Mouse (Mus musculus) forebrain, postnatal 0 days (tissue): ENCODE results near the gene Jhy. TPM values are rescaled to one million over a fixed set of nuclear protein-coding genes. Genes with fewer than 3 reads are reported as not detected.

Experiments
- ATAC-seq: fragments of 200-750 bp; cut with Nextera tagmentation; 2 replicates; pipeline ENCODE4 v1.8.0; 2017; ENCODE audit warnings: mild to moderate bottlenecking, moderate library complexity
- DNase-seq: peaks from one replicate; pipeline ENCODE4 v3.0.0-alpha.2; 2015
- H3K27ac ChIP-seq: fragments of 300-500 bp; sonication (generic); 2 replicates; pipeline ENCODE4 v1.5.1; 2014; ENCODE audit warnings: low read depth, mild to moderate bottlenecking, antibody characterized with exemption, low read length, moderate library complexity, mixed read lengths
- H3K27me3 ChIP-seq: fragments of 300-500 bp; sonication (generic); 2 replicates; pipeline ENCODE4 v1.6.1; 2014; ENCODE audit warnings: mild to moderate bottlenecking, low read length, mixed read lengths; ENCODE audit not compliant: insufficient read depth
- H3K36me3 ChIP-seq: fragments of 300-500 bp; sonication (generic); 2 replicates; pipeline ENCODE4 v1.6.1; 2014; ENCODE audit warnings: mild to moderate bottlenecking, moderate library complexity; ENCODE audit not compliant: insufficient read depth
- H3K4me1 ChIP-seq: fragments of 300-500 bp; sonication (generic); 2 replicates; pipeline ENCODE4 v1.6.1; 2014; ENCODE audit warnings: antibody characterized with exemption; ENCODE audit not compliant: insufficient read depth
- H3K4me2 ChIP-seq: fragments of 300-500 bp; sonication (generic); 2 replicates; pipeline ENCODE4 v1.6.1; 2014; ENCODE audit warnings: low read depth, mild to moderate bottlenecking, moderate library complexity
- H3K4me3 ChIP-seq: fragments of 300-500 bp; sonication (generic); 2 replicates; pipeline ENCODE4 v1.5.1; 2014; ENCODE audit warnings: low read depth, low read length, mixed read lengths
- H3K9ac ChIP-seq: fragments of 300-500 bp; sonication (generic); 2 replicates; pipeline ENCODE4 v1.6.1; 2014; ENCODE audit warnings: mild to moderate bottlenecking
- H3K9me3 ChIP-seq: fragments of 300-500 bp; sonication (generic); 2 replicates; pipeline ENCODE4 v1.6.1; 2016; ENCODE audit warnings: low read length
- CTCF ChIP-seq: sonication (generic); IDR thresholded peaks from 2 replicates; pipeline ENCODE4 v1.5.1; 2016; ENCODE audit warnings: antibody characterized with exemption, control low read depth, low read depth
- WGBS: fragments of 180-500 bp; shearing (Covaris S2); extraction: QIAGEN DNeasy Blood & Tissue Kit; methylation state at CpG from one replicate; pipeline ENCODE4 v1.1.7; 2014; 5-methylcytosine and 5-hydroxymethylcytosine counted together
- polyA plus RNA-seq: library from polyadenylated mRNA; unstranded; fragments of >200 nt; fragmentation: Nextera tagmentation; extraction: Ambion mirVana; gene quantifications from 2 replicates; pipeline ENCODE4 v1.2.1, GENCODE M21; 2015
- total RNA-seq: library from RNA; depleted of rRNA; stranded (reverse); fragments of >200 nt; gene quantifications from 2 replicates; pipeline ENCODE4 v1.2.3, GENCODE M21; 2014

The Jhy gene
- total and polyA plus RNA-seq, 2 experiments from 2014 or later = 1.0 to 1.1 TPM

DNA sequence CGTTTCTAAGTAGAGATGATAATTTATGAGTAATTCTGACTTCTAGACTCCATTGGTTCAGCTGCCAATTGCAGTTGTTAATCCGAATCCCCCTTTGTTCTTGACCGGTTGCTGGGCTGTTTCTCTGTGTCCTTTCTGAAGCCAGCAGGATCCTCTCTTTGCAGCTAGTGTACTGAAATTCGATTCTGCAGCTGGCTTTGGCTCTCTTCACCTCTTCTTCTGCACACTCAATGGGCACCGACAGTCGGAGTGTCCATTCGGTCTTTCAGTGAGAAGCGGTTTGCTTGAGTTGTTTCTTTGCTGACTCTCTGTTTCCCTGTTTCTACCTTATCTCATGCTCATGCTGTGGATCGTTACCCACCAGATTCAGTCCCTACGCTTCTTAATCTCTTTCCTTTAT lies 78.2 kb downstream of the Jhy start:
- no peak for ATAC-seq
- 20% methylated on average over 10 of the region's 10 CpGs for WGBS
- no peak overlapping the region for H3K9ac ChIP-seq
- H3K4me3 ChIP-seq = no peak overlapping the region
- no peak overlapping the region for H3K4me2 ChIP-seq
- DNase-seq = no peak
- TF ChIP-seq CTCF = no peak
- no peak overlapping the region for H3K27ac ChIP-seq
- H3K9me3 ChIP-seq = no peaks in the 10 kb centered on the region
- no peaks in the 10 kb centered on the region for H3K36me3 ChIP-seq
- H3K27me3 ChIP-seq = peaks cover 92% of the 10 kb centered on the region
- H3K4me1 ChIP-seq = no peaks in the 10 kb centered on the region

DNA sequence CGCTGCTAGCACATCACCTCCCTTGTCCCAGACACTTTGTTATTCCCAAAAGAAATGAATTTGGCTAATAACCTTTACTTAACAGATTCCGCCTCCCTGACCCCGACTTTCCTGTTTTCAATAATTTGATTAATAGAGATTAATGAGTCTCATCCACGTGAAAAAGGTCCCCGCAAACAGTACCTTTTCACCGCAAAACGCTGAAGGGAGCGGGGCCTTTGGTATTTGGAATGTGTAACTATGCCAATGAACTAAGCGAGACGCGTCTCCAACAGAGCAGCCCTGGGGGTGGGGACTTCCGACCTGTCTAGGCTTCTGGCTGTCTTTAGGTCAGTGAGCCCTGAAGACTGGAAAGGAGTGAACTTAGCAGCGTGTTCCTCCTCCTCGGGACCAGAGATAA lies 84.9 kb downstream of the Jhy start:
- H3K9ac ChIP-seq = no peak overlapping the region
- 1% methylated on average over 14 of the region's 14 CpGs for WGBS
- H3K36me3 ChIP-seq = no peaks in the 10 kb centered on the region
- H3K4me1 ChIP-seq = no peaks in the 10 kb centered on the region
- DNase-seq (peak; percentile 38), ATAC-seq (no peak)
- H3K4me3 ChIP-seq = no peak overlapping the region
- no peak overlapping the region for H3K4me2 ChIP-seq
- peaks cover 64% of the 10 kb centered on the region for H3K27me3 ChIP-seq
- H3K9me3 ChIP-seq = no peaks in the 10 kb centered on the region
- no peak overlapping the region for H3K27ac ChIP-seq
- no peak for TF ChIP-seq CTCF

DNA sequence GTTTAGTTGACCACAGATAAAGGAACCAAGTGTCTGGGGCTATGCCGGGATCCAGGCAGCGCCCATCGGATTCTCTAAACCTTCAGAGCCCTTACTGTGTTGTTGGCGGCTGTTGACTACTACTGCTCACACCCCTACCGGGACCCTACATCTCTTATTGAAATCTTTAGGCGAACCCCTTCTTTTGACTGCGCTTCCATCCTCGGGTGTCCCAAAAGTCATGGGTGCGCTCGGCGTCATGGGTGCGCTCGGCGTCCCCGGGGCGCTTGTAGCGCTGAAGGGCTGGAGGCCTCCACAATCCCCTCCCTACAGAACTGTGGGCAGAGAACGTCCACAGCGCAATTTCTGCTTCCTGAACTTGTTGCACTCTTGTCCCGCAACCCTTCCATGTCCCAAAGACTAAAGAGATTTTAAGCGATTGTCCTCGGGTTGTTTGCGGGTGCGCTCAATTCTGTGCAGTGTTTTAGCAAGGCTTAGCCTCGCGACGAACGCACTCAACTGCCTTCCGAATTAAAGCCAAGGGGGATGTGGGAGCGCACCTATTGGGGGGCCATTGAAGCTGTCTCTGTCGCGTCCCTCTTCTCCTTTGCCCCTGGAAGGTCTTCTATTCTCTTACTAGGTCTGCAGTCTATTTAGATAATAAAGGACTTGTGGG lies 85.5 kb downstream of the Jhy start:
- no peak for TF ChIP-seq CTCF
- Histone ChIP-seq H3K27ac (no peak overlapping the region), H3K27me3 (peaks cover 59% of the 10 kb centered on the region), H3K36me3 (no peaks in the 10 kb centered on the region), H3K9ac (no peak overlapping the region), H3K9me3 (no peaks in the 10 kb centered on the region), H3K4me1 (no peaks in the 10 kb centered on the region), H3K4me3 (no peak overlapping the region), H3K4me2 (no peak overlapping the region)
- under 1% methylated on average over 32 of the region's 32 CpGs for WGBS
- no peak for ATAC-seq
- DNase-seq = peak; percentile 43

DNA sequence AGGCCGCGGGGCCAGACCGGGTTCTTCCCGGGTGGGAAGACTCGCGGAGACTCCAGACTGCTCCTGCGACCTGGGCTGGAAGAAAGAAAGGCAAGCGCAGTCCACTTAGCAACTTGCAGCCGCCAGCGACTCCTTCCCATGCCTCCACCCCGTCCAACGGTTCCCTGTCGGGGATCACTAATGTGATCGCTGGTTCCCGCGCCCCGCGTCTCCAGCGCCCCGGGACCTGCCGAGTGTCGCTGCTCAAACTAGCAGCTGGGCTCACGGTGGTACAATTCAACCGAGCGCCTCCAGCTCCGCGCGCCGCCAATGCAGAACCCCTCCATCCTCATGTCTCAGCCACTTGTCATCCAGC lies 86.1 kb downstream of the Jhy start:
- H3K4me1 ChIP-seq = no peaks in the 10 kb centered on the region
- H3K4me2 ChIP-seq = no peak overlapping the region
- WGBS = 1% methylated on average over 29 of the region's 29 CpGs
- H3K27ac ChIP-seq = no peak overlapping the region
- 0 out of 2 replicates have a peak, but pooled peaks have one; percentile 17 for ATAC-seq
- peak; percentile 41 for DNase-seq
- TF ChIP-seq CTCF = no peak
- peaks cover 57% of the 10 kb centered on the region for H3K27me3 ChIP-seq
- no peaks in the 10 kb centered on the region for H3K9me3 ChIP-seq
- no peaks in the 10 kb centered on the region for H3K36me3 ChIP-seq
- H3K9ac ChIP-seq = no peak overlapping the region
- no peak overlapping the region for H3K4me3 ChIP-seq

DNA sequence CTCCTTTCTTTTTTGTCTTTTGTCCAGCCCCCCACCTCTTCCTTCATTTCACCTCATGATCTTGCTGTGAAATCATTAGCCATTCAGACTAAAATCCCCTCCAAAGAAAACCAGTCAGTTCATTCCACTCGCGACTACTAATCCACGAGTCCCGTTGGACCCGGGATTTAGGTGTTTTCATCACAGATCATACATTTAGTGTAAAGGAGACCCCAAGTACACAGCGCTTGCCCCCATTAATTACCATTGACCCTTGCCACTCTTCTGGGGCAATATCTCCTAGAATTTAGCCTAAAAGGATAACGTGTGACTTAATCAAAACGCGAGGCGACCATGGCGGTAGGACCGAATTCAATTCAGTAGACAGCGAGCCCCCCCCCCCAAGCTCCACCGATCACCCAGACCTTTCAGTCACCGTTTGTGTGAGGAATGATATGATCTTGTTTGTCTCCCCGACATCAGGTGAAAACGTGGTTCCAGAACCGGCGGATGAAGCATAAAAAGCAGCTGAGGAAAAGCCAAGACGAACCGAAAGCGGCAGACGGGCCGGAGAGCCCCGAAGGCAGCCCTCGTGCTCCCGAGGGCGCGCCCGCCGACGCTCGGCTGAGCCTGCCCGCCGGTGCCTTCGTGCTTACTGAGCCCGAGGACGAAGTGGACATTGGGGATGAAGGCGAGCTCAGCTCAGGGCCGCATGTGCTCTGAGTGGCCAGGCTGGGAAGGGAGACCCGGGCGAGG lies 86.6 kb downstream of the Jhy start:
- Histone ChIP-seq H3K27ac (no peak overlapping the region), H3K9ac (no peak overlapping the region), H3K4me2 (no peak overlapping the region), H3K27me3 (peaks cover 57% of the 10 kb centered on the region), H3K9me3 (no peaks in the 10 kb centered on the region), H3K4me3 (0 out of 2 replicates have a peak overlapping the region, but pooled peaks have one; percentile 5), H3K36me3 (no peaks in the 10 kb centered on the region), H3K4me1 (no peaks in the 10 kb centered on the region)
- 2% methylated on average over 42 of the region's 42 CpGs for WGBS
- ATAC-seq (no peak), DNase-seq (peak; percentile 58)
- TF ChIP-seq CTCF = no peak

DNA sequence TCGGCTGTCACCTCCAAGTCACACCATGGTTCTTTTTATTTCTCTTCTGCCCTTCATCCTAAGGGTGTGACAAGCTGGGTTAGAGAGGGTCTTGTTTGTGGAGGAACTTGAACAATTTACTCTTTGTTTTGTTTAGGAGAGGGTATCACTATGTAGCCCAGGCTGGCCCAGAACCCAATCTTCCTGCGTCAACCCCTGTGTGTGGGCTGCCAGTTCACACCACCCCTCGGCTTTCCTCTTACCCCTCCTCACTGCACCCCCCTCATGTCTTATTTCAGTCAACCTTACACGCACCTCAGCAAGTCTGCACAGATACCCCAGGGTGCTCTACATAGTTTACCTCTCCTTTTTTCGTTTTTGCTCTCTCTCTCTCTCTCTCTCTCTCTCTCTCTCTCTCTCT lies 87.2 kb downstream of the Jhy start:
- H3K9me3 ChIP-seq = no peaks in the 10 kb centered on the region
- no peaks in the 10 kb centered on the region for H3K4me1 ChIP-seq
- TF ChIP-seq CTCF = no peak
- no peak for DNase-seq
- ATAC-seq = no peak
- 3% methylated on average over 5 of the region's 5 CpGs for WGBS
- no peak overlapping the region for H3K4me2 ChIP-seq
- no peak overlapping the region for H3K9ac ChIP-seq
- no peak overlapping the region for H3K27ac ChIP-seq
- no peaks in the 10 kb centered on the region for H3K36me3 ChIP-seq
- peaks cover 56% of the 10 kb centered on the region for H3K27me3 ChIP-seq
- no peak overlapping the region for H3K4me3 ChIP-seq

DNA sequence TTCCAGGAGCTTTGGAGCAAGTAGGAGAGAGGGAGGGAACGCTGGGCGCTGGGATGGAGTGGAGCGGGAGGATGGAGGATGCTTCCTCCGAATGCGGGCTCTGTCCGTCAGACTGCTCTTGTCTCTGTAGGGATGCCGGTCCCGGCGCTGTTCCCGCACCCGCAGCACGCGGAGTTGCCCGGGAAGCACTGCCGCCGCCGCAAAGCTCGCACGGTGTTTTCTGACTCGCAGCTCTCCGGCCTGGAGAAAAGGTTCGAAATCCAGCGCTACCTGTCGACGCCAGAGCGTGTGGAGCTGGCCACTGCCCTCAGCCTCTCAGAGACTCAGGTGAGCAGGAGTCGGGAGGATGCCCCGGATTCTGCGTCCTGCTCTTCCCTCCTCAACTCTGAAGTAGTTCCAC lies 87.8 kb downstream of the Jhy start:
- Histone ChIP-seq H3K4me1 (no peaks in the 10 kb centered on the region), H3K9ac (no peak overlapping the region), H3K4me2 (no peak overlapping the region), H3K27ac (no peak overlapping the region), H3K27me3 (peaks cover 56% of the 10 kb centered on the region), H3K36me3 (no peaks in the 10 kb centered on the region), H3K9me3 (no peaks in the 10 kb centered on the region), H3K4me3 (no peak overlapping the region)
- under 1% methylated on average over 29 of the region's 29 CpGs for WGBS
- DNase-seq = peak; percentile 44
- no peak for TF ChIP-seq CTCF
- no peak for ATAC-seq
